Mouse (Mus musculus) heart, adult 11 months (tissue): ENCODE measurements around the gene Elmo1.
A peak's percentile ranks its signal among the peaks of the same experiment; 100 is the strongest.

ENCODE experiments used
- DNase-seq: peaks from one replicate; pipeline ENCODE4 v3.0.0; 2022

The Elmo1 gene

GRCm38 (mm10) chr13:20097006-20097617 is 6.7 kb downstream of the Elmo1 start:
- peak; percentile 82 for DNase-seq

- DNase-seq: peak; percentile 89
Observed at GRCm38 (mm10) chr13:20097934-20098593, 7.7 kb downstream of the Elmo1 start.

- DNase-seq: no peak
Observed at GRCm38 (mm10) chr13:20098594-20098965, 8.2 kb downstream of the Elmo1 start.

- peak; percentile 90 for DNase-seq
Observed at GRCm38 (mm10) chr13:20099546-20099945, 9.2 kb downstream of the Elmo1 start.

GRCm38 (mm10) chr13:20100357-20100756 is 10.0 kb downstream of the Elmo1 start:
- DNase-seq: peak; percentile 78

- peak; percentile 85 for DNase-seq
Observed at GRCm38 (mm10) chr13:20101691-20102090, 11.3 kb downstream of the Elmo1 start.

- peak; percentile 76 for DNase-seq
Observed at GRCm38 (mm10) chr13:20104791-20105190, 14.4 kb downstream of the Elmo1 start.

GRCm38 (mm10) chr13:20105996-20106395 is 15.6 kb downstream of the Elmo1 start:
- DNase-seq: peak; percentile 52

GRCm38 (mm10) chr13:20107953-20108498 is 17.6 kb downstream of the Elmo1 start:
- peak; percentile 84 for DNase-seq

- DNase-seq: peak; percentile 90
Observed at GRCm38 (mm10) chr13:20108956-20109355, 18.6 kb downstream of the Elmo1 start.

GRCm38 (mm10) chr13:20109446-20109845 is 19.1 kb downstream of the Elmo1 start:
- DNase-seq: peak; percentile 82

- peak; percentile 64 for DNase-seq
Observed at GRCm38 (mm10) chr13:20109987-20110680, 19.7 kb downstream of the Elmo1 start.

GRCm38 (mm10) chr13:20111256-20111800 is 20.9 kb downstream of the Elmo1 start:
- DNase-seq: peak; percentile 89

GRCm38 (mm10) chr13:20115131-20115907 is 24.9 kb downstream of the Elmo1 start:
- peak; percentile 95 for DNase-seq

- peak; percentile 94 for DNase-seq
Observed at GRCm38 (mm10) chr13:20116019-20116418, 25.6 kb downstream of the Elmo1 start.

- peak; percentile 98 for DNase-seq
Observed at GRCm38 (mm10) chr13:20116868-20117510, 26.6 kb downstream of the Elmo1 start.

GRCm38 (mm10) chr13:20117691-20118090 is 27.3 kb downstream of the Elmo1 start:
- DNase-seq: no peak

- peak; percentile 84 for DNase-seq
Observed at GRCm38 (mm10) chr13:20118909-20119308, 28.5 kb downstream of the Elmo1 start.

- DNase-seq: peak; percentile 97
Observed at GRCm38 (mm10) chr13:20120723-20121122, 30.3 kb downstream of the Elmo1 start.

GRCm38 (mm10) chr13:20121385-20122043 is 31.1 kb downstream of the Elmo1 start:
- peak; percentile 95 for DNase-seq

- no peak for DNase-seq
Observed at GRCm38 (mm10) chr13:20123975-20124374, 33.6 kb downstream of the Elmo1 start.
